Mouse (Mus musculus) liver, adult 2 months (tissue): ENCODE measurements at regions not wholly inside any gene's neighbourhood (a gene's known extent, or its start where the extent isn't known, plus 50 kb on each side); places are given as distances from the start of the nearest gene placed in this dataset.

Source experiments
- CTCF ChIP-seq: fragments of 200-500 bp; IDR thresholded peaks from 2 replicates; pipeline ENCODE4 v1.5.1; 2011; ENCODE audit warnings: low read depth, low read length, control low read depth
- POLR2A ChIP-seq: fragments of 200-500 bp; IDR thresholded peaks from 2 replicates; pipeline ENCODE4 v1.6.1; 2011; ENCODE audit warnings: low read length, control low read depth; ENCODE audit not compliant: insufficient read depth; ENCODE audit errors: extremely low read depth

- no peak for TF ChIP-seq CTCF
- no peak for TF ChIP-seq POLR2A
Measured at GRCm38 (mm10) chr11:6734746-6735430, 76.6 kb downstream of the Ramp3 start.
